Mouse (Mus musculus): Measurements from ENCODE around the gene Zpbp2. TPM values are rescaled to one million over a fixed set of nuclear protein-coding genes. Genes with fewer than 3 reads are reported as not detected.

Zpbp2 gene
- total and polyA plus RNA-seq, 2 experiments = 0.28 TPM; not detected in 1

DNA sequence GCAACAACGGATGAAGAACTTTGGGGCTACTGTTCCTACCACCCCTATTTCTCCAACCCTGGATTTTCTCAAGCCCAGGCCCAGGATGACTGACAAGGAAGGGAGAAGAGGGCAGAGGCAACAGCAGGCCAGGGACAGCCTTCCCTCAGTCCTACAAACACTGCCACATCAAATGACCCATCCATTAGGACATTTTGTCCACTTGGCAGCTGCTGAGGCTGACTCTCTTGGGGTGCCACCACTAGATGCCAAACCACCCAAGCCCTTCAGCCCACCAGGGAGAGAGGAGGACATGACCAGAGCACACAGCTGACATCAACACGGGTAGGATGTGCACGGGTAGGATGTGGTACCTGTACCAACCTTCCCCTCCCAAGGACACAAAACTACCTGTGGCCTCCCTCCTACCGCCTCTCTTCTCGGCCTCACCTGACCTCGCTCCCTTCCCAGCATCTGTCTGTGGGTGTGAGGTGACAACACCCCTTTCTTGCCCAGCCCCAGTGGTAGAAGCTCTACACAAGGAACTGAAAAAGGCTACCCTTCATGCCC, 33.8 kb downstream of the Zpbp2 start:
- H3K9ac ChIP-seq (ENCODE audit: low read depth, low read length) = peak overlapping the region; percentile 27
- H3K36me3 ChIP-seq (ENCODE audit: control insufficient read depth, insufficient read depth, low read length) = peaks cover 11% of the 10 kb centered on the region; the same call in 1 of the 2 replicates
- peak; percentile 55 for DNase-seq (ENCODE audit: extremely low read depth, low read depth, low spot score)
- peaks cover 16% of the 10 kb centered on the region for H3K79me2 ChIP-seq (ENCODE audit: control insufficient read depth, insufficient read depth, low read length)
- WGBS = 70% methylated on average over 6 of the region's 6 CpGs
- peaks cover 52% of the 10 kb centered on the region for H3K4me1 ChIP-seq (ENCODE audit: control insufficient read depth, insufficient read depth, low read length)
- H3K4me3 ChIP-seq (ENCODE audit: insufficient read depth, low read depth, low read length) = no peak overlapping the region
- peak overlapping the region; percentile 75 for H3K27ac ChIP-seq (replicated peaks; ENCODE audit: insufficient read depth, low read depth, low read length)
- no peak for TF ChIP-seq POLR2A (IDR thresholded peaks at IDR 0.05; ENCODE audit: extremely low read depth, insufficient read depth, low read length)
- no peak for TF ChIP-seq CTCF (IDR thresholded peaks at IDR 0.05; ENCODE audit: low read depth, low read length)
- no peaks in the 10 kb centered on the region for H3K27me3 ChIP-seq (ENCODE audit: control insufficient read depth, insufficient read depth, low read length)

GRCm38 (mm10) chr11:98586087-98586891, 35.4 kb downstream of the Zpbp2 start:
- no peaks in the 10 kb centered on the region for H3K27me3 ChIP-seq (ENCODE audit: control insufficient read depth, insufficient read depth, low read length)
- peaks cover 11% of the 10 kb centered on the region; the same call in 1 of the 2 replicates for H3K36me3 ChIP-seq (ENCODE audit: control insufficient read depth, insufficient read depth, low read length)
- H3K4me3 ChIP-seq (ENCODE audit: insufficient read depth, low read depth, low read length) = peak overlapping the region; percentile 85
- WGBS = 1% methylated on average over 22 of the region's 22 CpGs
- TF ChIP-seq CTCF (IDR thresholded peaks at IDR 0.05; ENCODE audit: low read depth, low read length) (no peak), POLR2A (IDR thresholded peaks at IDR 0.05; ENCODE audit: extremely low read depth, insufficient read depth, low read length) (no peak)
- peak; percentile 98 for DNase-seq (ENCODE audit: extremely low read depth, low read depth, low spot score)
- H3K9ac ChIP-seq (ENCODE audit: low read depth, low read length) = peak overlapping the region; percentile 91
- peak overlapping the region; percentile 75 for H3K27ac ChIP-seq (replicated peaks; ENCODE audit: insufficient read depth, low read depth, low read length)
- H3K4me1 ChIP-seq (ENCODE audit: control insufficient read depth, insufficient read depth, low read length) = peaks cover 44% of the 10 kb centered on the region
- peaks cover 16% of the 10 kb centered on the region for H3K79me2 ChIP-seq (ENCODE audit: control insufficient read depth, insufficient read depth, low read length)

- peak; percentile 89 for DNase-seq (ENCODE audit: extremely low read depth, low read depth, low spot score)
- H3K4me1 ChIP-seq (ENCODE audit: control insufficient read depth, insufficient read depth, low read length) = peaks cover 40% of the 10 kb centered on the region
Measured at GRCm38 (mm10) chr11:98586892-98587563, 36.1 kb downstream of the Zpbp2 start, which contains the start of gene Ormdl3. Gene Ormdl3 (minus strand): TSS chr11:98587368.

GRCm38 (mm10) chr11:98587684-98588546, 37.0 kb downstream of the Zpbp2 start:
- no peaks in the 10 kb centered on the region for H3K27me3 ChIP-seq (ENCODE audit: control insufficient read depth, insufficient read depth, low read length)
- WGBS = 14% methylated on average over 20 of the region's 20 CpGs
- peaks cover 6% of the 10 kb centered on the region; the same call in 1 of the 2 replicates for H3K36me3 ChIP-seq (ENCODE audit: control insufficient read depth, insufficient read depth, low read length)
- peaks cover 16% of the 10 kb centered on the region for H3K79me2 ChIP-seq (ENCODE audit: control insufficient read depth, insufficient read depth, low read length)
- peak overlapping the region; percentile 56 for H3K27ac ChIP-seq (replicated peaks; ENCODE audit: insufficient read depth, low read depth, low read length)
- peak; percentile 77 for DNase-seq (ENCODE audit: extremely low read depth, low read depth, low spot score)
- peak overlapping the region; percentile 24 for H3K4me3 ChIP-seq (ENCODE audit: insufficient read depth, low read depth, low read length)
- H3K9ac ChIP-seq (ENCODE audit: low read depth, low read length) = peak overlapping the region; percentile 26
- TF ChIP-seq POLR2A (IDR thresholded peaks at IDR 0.05; ENCODE audit: extremely low read depth, insufficient read depth, low read length) (no peak), CTCF (IDR thresholded peaks at IDR 0.05; ENCODE audit: low read depth, low read length) (no peak)
- H3K4me1 ChIP-seq (ENCODE audit: control insufficient read depth, insufficient read depth, low read length) = peaks cover 34% of the 10 kb centered on the region

More at GRCm38 (mm10) chr11:98586892-98587563, 36.1 kb downstream of the Zpbp2 start, which contains the start of gene Ormdl3:
- Histone ChIP-seq H3K36me3 (ENCODE audit: control insufficient read depth, insufficient read depth, low read length) (peaks cover 11% of the 10 kb centered on the region; the same call in 1 of the 2 replicates), H3K4me3 (ENCODE audit: insufficient read depth, low read depth, low read length) (peak within 1 kb of the TSS; percentile 85), H3K27ac (replicated peaks; ENCODE audit: insufficient read depth, low read depth, low read length) (peak within 1 kb of the TSS; percentile 71), H3K79me2 (ENCODE audit: control insufficient read depth, insufficient read depth, low read length) (peaks cover 16% of the 10 kb centered on the region), H3K9ac (ENCODE audit: low read depth, low read length) (peak within 1 kb of the TSS; percentile 91), H3K27me3 (ENCODE audit: control insufficient read depth, insufficient read depth, low read length) (no peaks in the 10 kb centered on the region)
- WGBS = under 1% methylated on average over 48 of the region's 49 CpGs
- TF ChIP-seq CTCF (IDR thresholded peaks at IDR 0.05; ENCODE audit: low read depth, low read length) = no peak
- peak; percentile 93 for TF ChIP-seq POLR2A (IDR thresholded peaks at IDR 0.05; ENCODE audit: extremely low read depth, insufficient read depth, low read length)

DNA sequence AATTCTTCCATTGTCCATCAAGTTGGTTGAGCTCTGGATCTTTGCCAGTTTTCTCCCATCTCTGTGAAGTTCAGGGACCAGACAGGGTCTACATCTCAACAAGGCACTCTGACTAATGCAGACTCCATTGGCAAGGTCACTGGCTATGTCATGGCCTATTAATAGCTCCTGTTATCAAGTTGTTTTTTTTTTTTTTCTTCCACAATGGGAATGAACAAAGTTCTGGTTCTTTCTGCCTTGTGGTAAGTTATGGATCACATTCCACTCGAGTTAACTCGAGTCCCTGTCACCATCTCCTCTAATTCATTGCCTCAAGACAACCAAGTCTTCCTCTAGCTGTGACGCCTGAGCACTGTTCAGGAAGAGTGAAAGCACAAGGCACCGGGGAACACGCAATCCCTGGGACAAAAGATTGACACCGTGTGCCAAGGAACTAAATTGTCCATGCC, 38.0 kb downstream of the Zpbp2 start:
- Histone ChIP-seq H3K36me3 (ENCODE audit: control insufficient read depth, insufficient read depth, low read length) (no peaks in the 10 kb centered on the region), H3K4me1 (ENCODE audit: control insufficient read depth, insufficient read depth, low read length) (peaks cover 32% of the 10 kb centered on the region), H3K4me3 (ENCODE audit: insufficient read depth, low read depth, low read length) (no peak overlapping the region), H3K27ac (replicated peaks; ENCODE audit: insufficient read depth, low read depth, low read length) (peak overlapping the region; percentile 56), H3K27me3 (ENCODE audit: control insufficient read depth, insufficient read depth, low read length) (no peaks in the 10 kb centered on the region), H3K9ac (ENCODE audit: low read depth, low read length) (no peak overlapping the region), H3K79me2 (ENCODE audit: control insufficient read depth, insufficient read depth, low read length) (peaks cover 16% of the 10 kb centered on the region)
- WGBS = 13% methylated on average over 6 of the region's 6 CpGs
- peak; percentile 75 for DNase-seq (ENCODE audit: extremely low read depth, low read depth, low spot score)
- TF ChIP-seq CTCF (IDR thresholded peaks at IDR 0.05; ENCODE audit: low read depth, low read length) (no peak), POLR2A (IDR thresholded peaks at IDR 0.05; ENCODE audit: extremely low read depth, insufficient read depth, low read length) (no peak)

Measured in liver, adult 2 months (tissue).